Mouse (Mus musculus) bone marrow macrophage, adult 2 months (primary cell): ENCODE measurements around the gene Nectin4. TPM values are rescaled to one million over a fixed set of nuclear protein-coding genes. Genes with fewer than 3 reads are reported as not detected.
A peak's percentile ranks its signal among the peaks of the same experiment; 100 is the strongest.

Source experiments
- H3K27ac ChIP-seq: 2 replicates; pipeline ENCODE4 v1.5.1; 2012; ENCODE audit warnings: low read depth, low read length; ENCODE audit not compliant: insufficient read depth
- H3K4me1 ChIP-seq: 2 replicates; pipeline ENCODE4 v1.6.1; 2012; ENCODE audit warnings: low read length; ENCODE audit not compliant: control insufficient read depth, insufficient read depth
- H3K4me3 ChIP-seq: 2 replicates; pipeline ENCODE4 v1.5.1; 2012; ENCODE audit warnings: mild to moderate bottlenecking, low read length, moderate library complexity; ENCODE audit not compliant: insufficient read depth
- CTCF ChIP-seq: IDR thresholded peaks from 2 replicates; pipeline ENCODE4 v1.5.1; 2012; ENCODE audit warnings: low read depth, mild to moderate bottlenecking, low read length, moderate library complexity
- POLR2A ChIP-seq: IDR thresholded peaks from 2 replicates; pipeline ENCODE4 v1.6.1; 2012; ENCODE audit warnings: mild to moderate bottlenecking, low read depth, low read length, borderline replicate concordance
- polyA plus RNA-seq: library from polyadenylated mRNA; stranded (reverse); fragments of >200 nt; gene quantifications from 2 replicates; pipeline ENCODE4 v1.2.4, GENCODE M21; 2012; ENCODE audit not compliant: missing spikeins, insufficient read depth, insufficient read length

The Nectin4 gene
- polyA plus RNA-seq, 1 experiment, result 11.5 TPM

- Histone ChIP-seq H3K4me3 (no peak overlapping the region), H3K27ac (peak overlapping the region; percentile 89), H3K4me1 (peaks cover 24% of the 10 kb centered on the region)
- TF ChIP-seq POLR2A (no peak), CTCF (no peak)
Measured at GRCm38 (mm10) chr1:171410231-171410630, 40.3 kb downstream of the Nectin4 start.

GRCm38 (mm10) chr1:171410947-171411484 lies 41.1 kb downstream of the Nectin4 start, which contains the start of gene Usf1:
TSS of gene Usf1 (plus strand) at chr1:171411313.
- Histone ChIP-seq H3K4me1 (peaks cover 24% of the 10 kb centered on the region), H3K4me3 (peak within 1 kb of the TSS; percentile 71), H3K27ac (peak within 1 kb of the TSS; percentile 89)
- no peak for TF ChIP-seq CTCF
- TF ChIP-seq POLR2A, result no peak

- TF ChIP-seq POLR2A, result no peak
- TF ChIP-seq CTCF, result no peak
- peaks cover 24% of the 10 kb centered on the region for H3K4me1 ChIP-seq
Measured at GRCm38 (mm10) chr1:171411492-171411941, 41.6 kb downstream of the Nectin4 start.

GRCm38 (mm10) chr1:171412001-171412441 lies 42.1 kb downstream of the Nectin4 start:
- H3K27ac ChIP-seq, result peak overlapping the region; percentile 89
- H3K4me1 ChIP-seq, result peaks cover 24% of the 10 kb centered on the region

More at GRCm38 (mm10) chr1:171411492-171411941, 41.6 kb downstream of the Nectin4 start:
- H3K4me3 ChIP-seq, result peak overlapping the region; percentile 71
- peak overlapping the region; percentile 89 for H3K27ac ChIP-seq

GRCm38 (mm10) chr1:171412446-171412845 lies 42.5 kb downstream of the Nectin4 start:
- H3K4me3 ChIP-seq, result peak overlapping the region; percentile 71
- TF ChIP-seq POLR2A, result no peak
- no peak for TF ChIP-seq CTCF
- H3K4me1 ChIP-seq, result peaks cover 24% of the 10 kb centered on the region
- H3K27ac ChIP-seq, result peak overlapping the region; percentile 89

More at GRCm38 (mm10) chr1:171412001-171412441, 42.1 kb downstream of the Nectin4 start:
- TF ChIP-seq CTCF (no peak), POLR2A (no peak)
- peak overlapping the region; percentile 71 for H3K4me3 ChIP-seq

- H3K27ac ChIP-seq, result no peak overlapping the region
- no peak overlapping the region for H3K4me3 ChIP-seq
- no peak for TF ChIP-seq POLR2A
- TF ChIP-seq CTCF, result no peak
- peaks cover 18% of the 10 kb centered on the region for H3K4me1 ChIP-seq
Measured at GRCm38 (mm10) chr1:171413608-171414007, 43.7 kb downstream of the Nectin4 start.

GRCm38 (mm10) chr1:171418660-171419059 lies 48.8 kb downstream of the Nectin4 start, which contains the start of gene Tstd1:
TSS of gene Tstd1 (plus strand) at chr1:171418872.
- TF ChIP-seq POLR2A (no peak), CTCF (no peak)
- Histone ChIP-seq H3K27ac (no peak within 1 kb of the TSS), H3K4me1 (no peaks in the 10 kb centered on the region), H3K4me3 (no peak within 1 kb of the TSS)

GRCm38 (mm10) chr1:171419291-171419882 lies 49.5 kb downstream of the Nectin4 start:
- Histone ChIP-seq H3K27ac (no peak overlapping the region), H3K4me3 (no peak overlapping the region), H3K4me1 (no peaks in the 10 kb centered on the region)
- TF ChIP-seq POLR2A (no peak), CTCF (no peak)

GRCm38 (mm10) chr1:171419905-171420304 lies 50.0 kb downstream of the Nectin4 start:
- H3K4me3 ChIP-seq, result no peak overlapping the region
- TF ChIP-seq POLR2A (no peak), CTCF (no peak)
- no peaks in the 10 kb centered on the region for H3K4me1 ChIP-seq
- H3K27ac ChIP-seq, result no peak overlapping the region

GRCm38 (mm10) chr1:171422504-171423095 lies 52.7 kb downstream of the Nectin4 start:
- Histone ChIP-seq H3K4me1 (no peaks in the 10 kb centered on the region), H3K4me3 (no peak overlapping the region), H3K27ac (no peak overlapping the region)
- no peak for TF ChIP-seq CTCF
- TF ChIP-seq POLR2A, result no peak
